Comparison of ENCODE assay signal across 18 mouse cellular contexts in genomic region chr1:72251806-72252205, GRCm38 (mm10). TPM values are rescaled to one million over a fixed set of nuclear protein-coding genes. Genes with fewer than 3 reads are reported as not detected.
"Had no signal": no experiment of that assay in that cellular context is flagged by ENCODE, and none has a peak within 500 bp of the region (broad histone marks: within the 10 kb centered on the region; RNA-seq: fewer than 3 reads in every experiment).

No protein-coding gene starts in this region.

- H3K4me3 ChIP-seq: lung, embryonic 15.5 days; midbrain, embryonic 13.5 days; midbrain, embryonic 15.5 days; neural tube, embryonic 12.5 days; stomach, embryonic 15.5 days had no signal

- ATAC-seq: lung, postnatal 0 days; midbrain, embryonic 13.5 days; midbrain, embryonic 15.5 days had no signal

- H3K27me3 ChIP-seq: lung, embryonic 15.5 days; midbrain, embryonic 13.5 days; midbrain, embryonic 15.5 days; neural tube, embryonic 12.5 days; stomach, embryonic 15.5 days had no signal

- H3K36me3 ChIP-seq: lung, embryonic 15.5 days; midbrain, embryonic 13.5 days; midbrain, embryonic 15.5 days; neural tube, embryonic 12.5 days; stomach, embryonic 15.5 days had no signal

- H3K9me3 ChIP-seq: lung, embryonic 15.5 days; midbrain, embryonic 13.5 days; midbrain, embryonic 15.5 days; neural tube, embryonic 12.5 days; stomach, embryonic 15.5 days had no signal

- H3K4me2 ChIP-seq: lung, embryonic 15.5 days; midbrain, embryonic 11.5 days; midbrain, embryonic 13.5 days; midbrain, embryonic 15.5 days; neural tube, embryonic 12.5 days; stomach, embryonic 15.5 days had no signal

- H3K9ac ChIP-seq: lung, embryonic 15.5 days; midbrain, embryonic 13.5 days; midbrain, embryonic 15.5 days; neural tube, embryonic 12.5 days; stomach, embryonic 15.5 days had no signal

- H3K27ac ChIP-seq: lung, embryonic 15.5 days; macrophage; midbrain, embryonic 13.5 days; midbrain, embryonic 15.5 days; neural tube, embryonic 12.5 days; stomach, embryonic 15.5 days; stomach, postnatal 0 days had no signal

- DNase-seq: lung, adult 2 months; lung, postnatal 14 days; lung, postnatal 36 days; right cerebral cortex, postnatal 14 days; thymus, postnatal 14 days; thymus, postnatal 36 days had no signal

RNA-seq across cellular contexts. Expression of gene Tmem169, which starts 32.4 kb away (rescaled TPM):
- total RNA-seq: megakaryocyte progenitor cell, adult 5-6 weeks; monocyte, adult 5-6 weeks had no signal
- polyA plus RNA-seq: macrophage; spleen, adult 2 months had no signal
